Mouse (Mus musculus) erythroblast, adult 5-6 weeks (primary cell): Measurements from ENCODE around the gene Slc16a11. TPM values are rescaled to one million over a fixed set of nuclear protein-coding genes. Genes with fewer than 3 reads are reported as not detected.

Source experiments
- ATAC-seq: replicated peaks from 2 replicates; pipeline ENCODE4 v1.8.0; 2016; ENCODE audit warnings: moderate number of reproducible peaks, mild to moderate bottlenecking, moderate TSS enrichment, inconsistent platforms; ENCODE audit not compliant: poor library complexity, low FRiP score, severe bottlenecking
- total RNA-seq, 2 experiments: library from RNA; stranded (forward) in 1 of 2; stranded (reverse) in 1 of 2; fragments of 150-400 nt in 1 of 2; fragments of 200-764, 138-1000 nt in 1 of 2; gene quantifications; 2 replicates each; pipeline versions ENCODE4 v1.2.3 to v1.2.4; 2015 to 2017; ENCODE audit warnings: low replicate concordance in 2 of 2

Slc16a11 gene
- total RNA-seq, 2 experiments from 2014 or later, result not detected

- no peak for ATAC-seq
Observed at GRCm38 (mm10) chr11:70198332-70198731, 14.2 kb upstream of the Slc16a11 start.

- ATAC-seq, result no peak
Observed at GRCm38 (mm10) chr11:70199107-70199506, 13.4 kb upstream of the Slc16a11 start.

- ATAC-seq, result no peak
Observed at GRCm38 (mm10) chr11:70200036-70200608, 12.4 kb upstream of the Slc16a11 start.

- ATAC-seq, result peak; percentile 82
Observed at GRCm38 (mm10) chr11:70201691-70202090, 10.9 kb upstream of the Slc16a11 start.

GRCm38 (mm10) chr11:70206801-70207200 is 5.8 kb upstream of the Slc16a11 start:
- ATAC-seq, result no peak

- ATAC-seq, result no peak
Observed at GRCm38 (mm10) chr11:70207283-70207682, 5.3 kb upstream of the Slc16a11 start.

GRCm38 (mm10) chr11:70208778-70209388 is 3.7 kb upstream of the Slc16a11 start:
- no peak for ATAC-seq

- no peak for ATAC-seq
Observed at GRCm38 (mm10) chr11:70210681-70211080, 1.9 kb upstream of the Slc16a11 start.

- no peak for ATAC-seq
Observed at GRCm38 (mm10) chr11:70211972-70212371, 580 bp upstream of the Slc16a11 start.

- ATAC-seq, result no peak
Observed at GRCm38 (mm10) chr11:70212896-70213295, 344 bp downstream of the Slc16a11 start.

- ATAC-seq, result no peak
Observed at GRCm38 (mm10) chr11:70213736-70214135, 1.2 kb downstream of the Slc16a11 start.

- no peak for ATAC-seq
Observed at GRCm38 (mm10) chr11:70214191-70214855, 1.8 kb downstream of the Slc16a11 start.

- ATAC-seq, result no peak
Observed at GRCm38 (mm10) chr11:70214856-70215209, 2.3 kb downstream of the Slc16a11 start.

GRCm38 (mm10) chr11:70215301-70215700 is 2.7 kb downstream of the Slc16a11 start:
- no peak for ATAC-seq

GRCm38 (mm10) chr11:70216103-70216502 is 3.6 kb downstream of the Slc16a11 start:
- no peak for ATAC-seq

GRCm38 (mm10) chr11:70218039-70218438 is 5.5 kb downstream of the Slc16a11 start:
- no peak for ATAC-seq

GRCm38 (mm10) chr11:70218741-70219470 is 6.4 kb downstream of the Slc16a11 start:
- no peak for ATAC-seq

- ATAC-seq, result no peak
Observed at GRCm38 (mm10) chr11:70219873-70220272, 7.3 kb downstream of the Slc16a11 start.

GRCm38 (mm10) chr11:70220323-70220722 is 7.8 kb downstream of the Slc16a11 start:
- ATAC-seq, result no peak

GRCm38 (mm10) chr11:70220731-70221602 is 8.4 kb downstream of the Slc16a11 start, which contains the start of gene Slc16a13:
TSS of gene Slc16a13 (minus strand) at chr11:70221064.
- peak; percentile 74 for ATAC-seq
